Mouse (Mus musculus) heart, postnatal 36 days (tissue): Measurements from ENCODE around the gene Ttc25. TPM values are rescaled to one million over a fixed set of nuclear protein-coding genes. Genes with fewer than 3 reads are reported as not detected.
"Not testable (repeated sequence)": the region's sequence is repeated elsewhere in the genome, so short reads cannot be mapped to it uniquely, and the experiment has no call there.

Experiments used
- DNase-seq, 2 experiments: peaks; one replicate each; pipeline ENCODE4 v3.0.0; 2021 to 2022
- intact Hi-C: fragments of 180-260 bp; cut with DNase I; formaldehyde crosslinking; loops from one replicate; pipeline ENCODE4 v1.15.1; 2025
- total RNA-seq, 2 experiments: library from RNA; stranded (reverse); gene quantifications; 2 replicates each; pipeline ENCODE4 v1.2.3; 2021

The Ttc25 gene
- total RNA-seq, 2 experiments from 2014 or later, result 0.22 to 0.49 TPM

DNA sequence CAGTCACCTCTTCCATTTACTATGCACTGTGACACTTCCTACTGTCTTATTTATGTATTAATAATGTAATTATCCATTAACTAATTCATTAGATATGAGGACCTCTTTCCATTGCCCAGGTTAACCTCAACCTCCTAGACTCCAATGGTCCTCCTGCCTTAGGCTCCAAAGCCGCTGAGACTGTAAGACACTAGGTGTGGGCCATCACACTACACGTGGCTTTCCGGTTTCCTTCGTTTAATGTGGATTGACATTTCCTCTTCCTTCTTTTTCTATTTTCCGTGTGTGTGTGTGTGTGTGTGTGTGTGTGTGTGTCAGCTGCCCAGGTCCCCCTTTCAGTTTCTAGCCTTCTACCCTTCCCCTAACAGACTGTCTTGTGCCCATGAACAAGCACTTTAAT lies 21.8 kb downstream of the Ttc25 start:
- intact Hi-C loops, result no loop called here

DNA sequence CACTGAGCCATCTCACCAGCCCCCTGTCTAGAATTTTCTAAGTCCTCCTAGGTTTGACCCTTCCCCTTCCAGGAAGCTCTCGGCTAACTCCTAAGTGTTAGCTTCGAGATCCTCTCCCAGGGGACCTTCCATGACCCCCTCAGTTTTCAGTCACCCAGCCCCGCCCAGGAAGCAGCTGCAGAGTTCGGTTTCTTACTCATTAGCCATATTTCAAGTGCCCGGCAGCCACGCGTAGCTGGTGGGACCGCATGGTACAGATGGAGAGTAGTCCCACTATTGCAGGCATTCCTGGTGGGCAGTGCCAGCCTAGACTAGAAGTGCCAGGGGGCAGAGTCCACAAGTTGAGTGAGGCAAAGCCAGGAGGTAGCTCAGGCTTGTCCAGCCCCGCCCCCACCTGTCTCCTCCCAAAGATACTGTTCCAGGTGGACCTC lies 22.4 kb downstream of the Ttc25 start:
- DNase-seq, result no peak
- intact Hi-C loops, result no loop called here

More for the DNA sequence above, 21.8 kb downstream of the Ttc25 start:
- DNase-seq, result no peak

DNA sequence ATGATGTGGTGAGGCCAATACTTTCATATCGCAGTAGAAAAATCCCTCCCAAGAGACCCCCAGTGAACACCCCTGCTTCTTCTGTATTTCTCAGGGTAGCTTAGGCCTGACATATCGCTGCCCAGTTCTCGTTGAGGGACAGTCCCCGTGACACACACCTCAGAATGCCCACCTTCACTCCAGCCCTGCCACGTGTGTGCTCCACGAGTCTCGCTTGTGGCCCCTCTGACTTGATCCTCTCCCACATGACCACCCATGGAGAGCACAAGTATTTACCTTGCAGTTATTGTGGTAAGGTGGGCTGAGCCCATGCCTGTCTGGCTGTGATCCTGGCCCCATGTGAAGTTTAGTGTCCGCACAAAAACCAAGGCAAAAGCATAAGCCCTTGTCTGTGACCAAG lies 23.3 kb downstream of the Ttc25 start:
- DNase-seq, result no peak

GRCm38 (mm10) chr11:100569789-100570188 lies 24.4 kb downstream of the Ttc25 start:
- intact Hi-C loops, result loop anchor here (1.0 to 5.0 kb wide), 5 partner anchors 49 to 388 kb away; partner anchors contain the start of genes Hcrt and Nkiras2
- DNase-seq, result no peak

More for the DNA sequence above, 23.3 kb downstream of the Ttc25 start:
- intact Hi-C loops, result no loop called here

- DNase-seq, result peak; percentile 77 to 78
- intact Hi-C loops, result loop anchor here (1.0 to 5.0 kb wide), 5 partner anchors 48 to 387 kb away; partner anchors contain the start of genes Hcrt and Nkiras2
Observed at GRCm38 (mm10) chr11:100570430-100571201, 25.2 kb downstream of the Ttc25 start.

GRCm38 (mm10) chr11:100571202-100571567 lies 25.8 kb downstream of the Ttc25 start:
- peak in 1 of 2 experiments; percentile 32 for DNase-seq
- intact Hi-C loops, result loop anchor here (2.0 to 5.0 kb wide), 3 partner anchors 48 to 386 kb away; partner anchors contain the start of genes Hcrt and Nkiras2

DNA sequence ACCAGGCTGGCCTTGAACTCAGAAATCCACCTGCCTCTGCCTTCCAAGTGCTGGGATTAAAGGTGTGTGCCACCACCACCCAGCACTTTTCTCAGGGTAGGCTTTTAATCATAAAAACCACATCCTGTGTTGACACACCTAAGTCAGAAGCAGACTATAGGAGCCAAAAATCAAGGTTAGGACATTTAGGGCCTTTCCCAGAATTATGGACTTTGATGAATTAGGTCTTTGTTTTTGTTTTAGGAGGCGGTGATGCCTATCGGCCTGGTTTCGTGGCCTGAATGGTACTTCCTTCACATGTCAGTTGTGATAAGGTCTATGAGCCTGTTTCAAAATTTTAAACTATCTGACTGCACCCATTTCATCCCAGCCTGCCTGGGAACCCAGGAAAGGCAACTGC lies 28.8 kb downstream of the Ttc25 start:
- intact Hi-C loops, result loop anchor here (5.0 kb wide), 2 partner anchors 188 to 383 kb away; partner anchors contain the start of gene Hcrt
- no peak for DNase-seq

GRCm38 (mm10) chr11:100574708-100575483 lies 29.5 kb downstream of the Ttc25 start, which contains the start of gene Cnp:
Gene Cnp, plus strand, starts transcription at chr11:100574904.
- intact Hi-C loops, result loop anchor here (5.0 kb wide), 2 partner anchors 187 to 382 kb away; partner anchors contain the start of gene Hcrt
- peak; percentile 85 for DNase-seq

- intact Hi-C loops, result no loop called here
- no peak for DNase-seq
Observed at GRCm38 (mm10) chr11:100575484-100575855, 30.1 kb downstream of the Ttc25 start.

GRCm38 (mm10) chr11:100576256-100576655 lies 30.8 kb downstream of the Ttc25 start:
- DNase-seq, result no peak
- intact Hi-C loops, result no loop called here

- intact Hi-C loops, result no loop called here
- no peak for DNase-seq
Observed at GRCm38 (mm10) chr11:100577852-100578599, 32.6 kb downstream of the Ttc25 start.

- DNase-seq, result no peak
- intact Hi-C loops, result no loop called here
Observed at GRCm38 (mm10) chr11:100579116-100579799, 33.9 kb downstream of the Ttc25 start.

DNA sequence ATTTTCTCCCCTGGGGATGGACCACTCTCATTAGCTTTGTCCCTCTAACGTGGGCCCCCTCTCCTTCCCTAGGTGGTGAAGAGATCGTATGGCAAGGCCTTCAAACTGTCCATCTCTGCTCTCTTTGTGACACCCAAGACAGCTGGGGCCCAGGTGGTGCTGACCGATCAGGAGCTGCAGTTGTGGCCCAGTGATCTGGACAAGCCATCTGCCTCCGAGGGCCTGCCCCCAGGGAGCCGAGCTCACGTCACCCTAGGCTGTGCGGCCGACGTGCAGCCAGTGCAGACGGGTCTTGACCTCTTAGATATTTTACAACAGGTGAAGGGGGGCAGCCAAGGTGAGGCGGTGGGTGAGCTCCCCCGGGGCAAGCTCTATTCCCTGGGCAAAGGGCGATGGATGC lies 34.9 kb downstream of the Ttc25 start:
- no peak for DNase-seq
- intact Hi-C loops, result no loop called here

DNA sequence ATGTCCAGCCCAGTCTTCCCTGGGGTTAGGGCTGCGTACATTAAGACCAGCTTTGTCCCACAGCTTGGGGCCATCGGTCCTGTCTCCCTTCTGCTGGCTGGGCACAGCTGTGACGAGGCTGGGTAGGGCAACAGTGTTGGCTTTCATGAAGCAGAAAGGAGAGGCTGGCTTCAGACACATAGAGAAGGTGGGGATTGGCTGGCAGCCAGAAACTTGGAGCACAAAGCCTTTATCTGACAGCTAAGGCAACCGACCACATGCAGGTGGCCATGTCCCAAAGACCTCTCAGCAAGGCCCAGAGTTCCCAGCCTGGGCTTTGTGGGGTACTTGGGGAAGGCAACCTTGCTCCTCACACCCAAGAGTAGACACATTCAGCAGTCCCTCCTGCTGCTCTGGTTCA lies 36.3 kb downstream of the Ttc25 start:
- DNase-seq, result peak in 1 of 2 experiments; percentile 29
- intact Hi-C loops, result no loop called here

DNA sequence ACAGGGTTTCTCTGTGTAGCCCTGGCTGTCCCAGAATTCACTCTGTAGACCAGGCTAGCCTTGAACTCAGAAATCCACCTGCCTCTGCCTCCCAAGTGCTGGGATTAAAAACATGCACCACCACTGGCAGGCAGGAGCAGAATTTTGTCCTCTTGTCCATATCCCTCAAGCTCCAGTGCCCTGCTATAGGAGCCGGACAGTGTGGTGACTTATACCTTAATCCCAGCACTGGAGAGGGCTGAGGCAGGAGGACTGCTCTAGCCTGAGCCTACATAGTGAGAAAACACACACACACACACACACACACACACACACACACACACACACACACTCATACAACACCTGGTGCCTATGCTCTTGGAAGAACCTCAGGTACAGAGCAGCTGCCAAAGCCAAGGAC lies 37.0 kb downstream of the Ttc25 start:
- intact Hi-C loops, DNase-seq: not testable (repeated sequence)

- intact Hi-C loops, result no loop called here
- no peak for DNase-seq
Observed at GRCm38 (mm10) chr11:100582836-100583235, 37.4 kb downstream of the Ttc25 start.

GRCm38 (mm10) chr11:100584561-100584961 lies 39.2 kb downstream of the Ttc25 start:
- intact Hi-C loops, result no loop called here
- no peak for DNase-seq

- DNase-seq, result no peak
- intact Hi-C loops, result no loop called here
Observed at GRCm38 (mm10) chr11:100585148-100585547, 39.7 kb downstream of the Ttc25 start.

DNA sequence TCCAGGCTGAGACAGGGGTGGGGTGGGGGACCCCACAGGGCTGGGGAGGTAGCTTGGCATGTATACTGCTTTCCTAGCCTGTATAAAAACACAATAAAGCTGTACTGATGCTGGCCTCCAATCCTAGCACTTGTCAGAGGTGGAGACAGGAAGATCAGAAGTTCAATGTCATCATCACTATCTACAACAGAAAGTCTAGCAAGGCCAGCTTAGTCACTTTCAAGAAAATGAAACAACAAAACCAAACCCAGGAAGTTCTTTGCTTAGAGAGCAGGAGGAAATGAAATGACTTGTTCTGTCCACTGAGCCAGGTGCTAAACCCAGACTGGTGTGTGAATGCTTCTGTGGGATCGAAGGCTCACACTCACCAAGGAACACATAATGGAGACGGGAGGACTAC lies 43.1 kb downstream of the Ttc25 start:
- DNase-seq, result no peak
- intact Hi-C loops, result no loop called here
